Mouse (Mus musculus): ENCODE measurements around the gene Dcaf6.

- TF ChIP-seq CTCF (IDR thresholded peaks at IDR 0.05; ENCODE audit: low read depth) (no peak), EP300 (IDR thresholded peaks at IDR 0.05; ENCODE audit: low read depth) (no peak)
These were observed 97.0 kb downstream of the Dcaf6 start for GRCm38 (mm10) chr1:165363271-165363670.

All from liver, postnatal 0 days (tissue).